Mouse (Mus musculus): ENCODE results near the gene Cpeb3.

DNA sequence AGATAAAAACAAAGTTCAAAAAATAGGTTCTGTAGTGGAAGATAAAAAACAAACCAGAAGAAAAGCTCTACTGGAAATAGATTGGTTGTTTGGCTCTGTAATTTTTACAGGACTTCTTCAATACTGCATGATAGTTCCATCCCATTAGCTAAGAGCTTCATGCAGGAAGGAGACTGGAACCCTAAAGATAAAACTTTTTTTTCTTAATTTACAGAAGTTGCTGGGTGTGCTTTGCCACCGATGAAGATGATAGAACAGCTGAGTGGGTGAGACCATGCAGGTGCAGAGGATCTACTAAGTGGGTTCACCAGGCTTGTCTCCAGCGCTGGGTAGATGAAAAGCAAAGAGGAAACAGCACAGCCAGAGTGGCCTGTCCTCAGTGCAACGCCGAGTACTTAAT is 2.1 kb upstream of the Cpeb3 start:
- TF ChIP-seq POLR2A (IDR thresholded peaks at IDR 0.05; ENCODE audit: insufficient read depth, low read length) (no peak), CTCF (IDR thresholded peaks at IDR 0.05; ENCODE audit: low read depth, low read length) (no peak), EP300 (IDR thresholded peaks at IDR 0.05; ENCODE audit: insufficient read depth, low read depth, low read length) (no peak)
